Mouse (Mus musculus) ES-E14 (cell line): ENCODE measurements around the gene Rfx7.

ENCODE experiments used
- HCFC1 ChIP-seq: IDR thresholded peaks from 2 replicates; pipeline ENCODE4 v1.6.1; 2012; ENCODE audit warnings: low read length, inconsistent platforms, borderline replicate concordance; ENCODE audit not compliant: insufficient read depth
- MAFK ChIP-seq: IDR thresholded peaks from 2 replicates; pipeline ENCODE4 v1.6.1; 2014; ENCODE audit warnings: mild to moderate bottlenecking, low read depth, low read length, inconsistent platforms; ENCODE audit not compliant: insufficient read depth
- ZC3H11A ChIP-seq: IDR thresholded peaks from 2 replicates; pipeline ENCODE4 v1.6.1; 2012; ENCODE audit warnings: low read depth, mild to moderate bottlenecking, inconsistent platforms, low read length, borderline replicate concordance

DNA sequence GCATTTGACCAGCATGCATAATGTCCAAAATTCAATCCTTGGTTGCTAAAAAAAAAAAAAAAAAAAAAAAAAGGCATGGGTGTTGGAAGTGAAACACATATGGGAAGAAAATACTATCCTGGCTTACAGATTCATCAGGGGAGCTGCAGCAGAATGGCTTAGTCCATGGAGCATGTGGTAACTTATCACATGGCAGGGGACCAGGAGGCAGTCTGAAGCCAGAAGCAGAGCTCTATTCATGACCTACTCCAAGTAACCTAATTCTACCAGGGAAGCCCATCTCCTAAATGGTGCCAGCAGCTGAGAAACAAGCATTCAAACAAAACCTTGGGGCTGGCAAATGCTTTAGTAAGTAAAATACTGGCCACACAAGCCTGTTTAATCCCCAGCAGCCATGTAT lies 12.8 kb upstream of the Rfx7 start:
- no peak for TF ChIP-seq MAFK
- TF ChIP-seq ZC3H11A: no peak
- no peak for TF ChIP-seq HCFC1
